Mouse (Mus musculus) MEL (cell line): Measurements from ENCODE around the gene Tubb5.

Experiments used
- CTCF ChIP-seq, 3 experiments: IDR thresholded peaks in 2 of 3; conservative IDR thresholded peaks in 1 of 3; 2 replicates each; pipeline ENCODE4 v1.5.1; 2011 to 2012; ENCODE audit warnings: low read length in 3 of 3, low read depth in 2 of 3, mild to moderate bottlenecking in 2 of 3, improper control_type of control experiment in 1 of 3, inconsistent platforms in 1 of 3, mixed read lengths in 1 of 3, moderate library complexity in 1 of 3; ENCODE audit not compliant: control insufficient read depth in 1 of 3, insufficient read depth in 1 of 3, poor library complexity in 1 of 3, severe bottlenecking in 1 of 3
- MAFK ChIP-seq: IDR thresholded peaks from 2 replicates; pipeline ENCODE4 v1.6.1; 2011; ENCODE audit warnings: low read depth, mild to moderate bottlenecking, low read length, improper control_type of control experiment, borderline replicate concordance
- USF2 ChIP-seq, 2 experiments: IDR thresholded peaks; 2 replicates each; pipeline ENCODE4 v1.6.1; 2011 to 2012; ENCODE audit warnings: improper control_type of control experiment in 2 of 2, low read length in 2 of 2, borderline replicate concordance in 1 of 2, inconsistent platforms in 1 of 2, low read depth in 1 of 2, mild to moderate bottlenecking in 1 of 2; ENCODE audit not compliant: insufficient read depth in 1 of 2
- ZNF384 ChIP-seq: IDR thresholded peaks from 2 replicates; pipeline ENCODE4 v1.6.1; 2012; ENCODE audit warnings: low read depth, mild to moderate bottlenecking, inconsistent platforms, low read length, improper control_type of control experiment

DNA sequence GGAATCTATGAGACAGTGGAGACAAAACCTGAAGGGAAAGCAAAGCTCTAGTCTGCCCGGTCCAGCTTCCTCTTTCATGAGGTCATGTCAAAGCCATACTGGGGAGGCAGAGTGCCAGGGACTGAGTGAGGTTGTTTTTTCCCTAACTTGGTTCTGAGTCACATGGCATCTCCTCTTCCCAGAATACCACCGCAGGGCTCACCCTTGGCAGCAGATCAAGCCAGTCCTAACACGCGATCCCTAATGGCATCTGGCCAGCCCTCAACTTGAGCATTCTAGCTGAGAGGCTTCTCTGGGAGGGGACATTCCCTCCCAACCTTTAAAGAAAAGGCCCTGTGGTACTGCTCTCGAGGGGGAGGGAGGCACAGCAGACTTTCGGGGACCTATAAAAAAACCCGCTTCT, 24.9 kb downstream of the Tubb5 start:
- TF ChIP-seq USF2 (IDR thresholded peaks at IDR 0.05; ENCODE audit: borderline replicate concordance in 1 of 2, insufficient read depth in 1 of 2, low read depth in 1 of 2, low read length in 2 of 2) = 0 out of 4 replicates have a peak, but pooled peaks of 1 of the 2 experiments have one; percentile 40
- no peak for TF ChIP-seq ZNF384
- no peak for TF ChIP-seq MAFK
- no peak for TF ChIP-seq CTCF (IDR thresholded peaks at IDR 0.05 in 2 of 3, conservative IDR thresholded peaks at IDR 0.05 in 1 of 3; ENCODE audit: control insufficient read depth in 1 of 3, insufficient read depth in 1 of 3, low read depth in 2 of 3, low read length in 3 of 3, poor library complexity in 1 of 3, severe bottlenecking in 1 of 3)
